Mouse (Mus musculus) layer of hippocampus, postnatal 10 days (tissue): Measurements from ENCODE around the gene Ptprs. TPM values are rescaled to one million over a fixed set of nuclear protein-coding genes. Genes with fewer than 3 reads are reported as not detected.
A peak's percentile ranks its signal among the peaks of the same experiment; 100 is the strongest.

ENCODE experiments used
- DNase-seq, 2 experiments: peaks; one replicate each; pipeline ENCODE4 v3.0.0; 2021; ENCODE audit warnings: low spot score in 2 of 2
- total RNA-seq, 2 experiments: library from RNA; stranded (reverse); gene quantifications; 2 replicates each; pipeline ENCODE4 v1.2.3; 2021

Gene Ptprs
- total RNA-seq, 2 experiments from 2014 or later = 817 to 911 TPM

GRCm38 (mm10) chr17:56494480-56494879 is 18.2 kb upstream of the Ptprs start:
- DNase-seq = no peak

GRCm38 (mm10) chr17:56493841-56494240 is 17.6 kb upstream of the Ptprs start:
- no peak for DNase-seq

- DNase-seq = no peak
Measured at GRCm38 (mm10) chr17:56490438-56491152, 14.3 kb upstream of the Ptprs start.

- peak; percentile 47 to 63 for DNase-seq
Measured at GRCm38 (mm10) chr17:56488028-56488427, 11.7 kb upstream of the Ptprs start.

- peak; percentile 64 to 69 for DNase-seq
Measured at GRCm38 (mm10) chr17:56487441-56487888, 11.2 kb upstream of the Ptprs start.

GRCm38 (mm10) chr17:56485926-56486325 is 9.6 kb upstream of the Ptprs start:
- no peak for DNase-seq

- DNase-seq = no peak
Measured at GRCm38 (mm10) chr17:56485118-56485517, 8.8 kb upstream of the Ptprs start.

- DNase-seq = no peak
Measured at GRCm38 (mm10) chr17:56482671-56483070, 6.4 kb upstream of the Ptprs start.

GRCm38 (mm10) chr17:56479358-56479757 is 3.1 kb upstream of the Ptprs start:
- DNase-seq = peak; percentile 72 to 78

GRCm38 (mm10) chr17:56478191-56478611 is 1.9 kb upstream of the Ptprs start:
- DNase-seq = no peak

- no peak for DNase-seq
Measured at GRCm38 (mm10) chr17:56477191-56477818, 1.0 kb upstream of the Ptprs start.

GRCm38 (mm10) chr17:56475584-56476401 is 490 bp downstream of the Ptprs start:
- peak; percentile 73 to 79 for DNase-seq

- DNase-seq = peak; percentile 67 to 78
Measured at GRCm38 (mm10) chr17:56474831-56475581, 1.3 kb downstream of the Ptprs start.

GRCm38 (mm10) chr17:56474311-56474830 is 1.9 kb downstream of the Ptprs start:
- DNase-seq = peak; percentile 54 to 65

GRCm38 (mm10) chr17:56473611-56473905 is 2.7 kb downstream of the Ptprs start:
- DNase-seq = peak; percentile 38 to 47

GRCm38 (mm10) chr17:56472733-56473610 is 3.3 kb downstream of the Ptprs start:
- DNase-seq = peak; percentile 65 to 75

GRCm38 (mm10) chr17:56472121-56472520 is 4.2 kb downstream of the Ptprs start:
- DNase-seq = no peak

GRCm38 (mm10) chr17:56471136-56471535 is 5.1 kb downstream of the Ptprs start:
- DNase-seq = no peak

GRCm38 (mm10) chr17:56470571-56470970 is 5.7 kb downstream of the Ptprs start:
- no peak for DNase-seq

GRCm38 (mm10) chr17:56470001-56470436 is 6.3 kb downstream of the Ptprs start:
- DNase-seq = no peak
